Mouse (Mus musculus) hindbrain, embryonic 15.5 days (tissue): ENCODE data around the gene Slc38a4. TPM values are rescaled to one million over a fixed set of nuclear protein-coding genes. Genes with fewer than 3 reads are reported as not detected.
A peak's percentile ranks its signal among the peaks of the same experiment; 100 is the strongest.

Source experiments
- ATAC-seq: fragments of 200-750 bp; cut with Nextera tagmentation; 2 replicates; pipeline ENCODE4 v1.8.0; 2017; ENCODE audit warnings: low read depth, moderate number of reproducible peaks, moderate TSS enrichment; ENCODE audit not compliant: low FRiP score
- H3K27ac ChIP-seq: fragments of 300-500 bp; sonication (generic); replicated peaks from 2 replicates; pipeline ENCODE4 v1.5.1; 2015; ENCODE audit warnings: mild to moderate bottlenecking, inconsistent platforms
- H3K27me3 ChIP-seq: fragments of 300-500 bp; sonication (generic); 2 replicates; pipeline ENCODE4 v1.6.1; 2015; ENCODE audit warnings: control low read depth, inconsistent platforms
- H3K36me3 ChIP-seq: fragments of 300-500 bp; sonication (generic); 2 replicates; pipeline ENCODE4 v1.6.1; 2015; ENCODE audit warnings: control low read depth, inconsistent platforms
- H3K4me1 ChIP-seq: fragments of 300-500 bp; sonication (generic); replicated peaks from 2 replicates; pipeline ENCODE4 v1.6.1; 2015; ENCODE audit warnings: control low read depth, inconsistent platforms
- H3K4me2 ChIP-seq: fragments of 300-500 bp; sonication (generic); 2 replicates; pipeline ENCODE4 v1.6.1; 2015; ENCODE audit warnings: moderate library complexity, mild to moderate bottlenecking, inconsistent platforms
- H3K4me3 ChIP-seq: fragments of 300-500 bp; sonication (generic); 2 replicates; pipeline ENCODE4 v1.5.1; 2015; ENCODE audit warnings: mild to moderate bottlenecking, inconsistent platforms
- H3K9ac ChIP-seq: fragments of 300-500 bp; sonication (generic); 2 replicates; pipeline ENCODE4 v1.6.1; 2015; ENCODE audit warnings: inconsistent platforms
- H3K9me3 ChIP-seq: fragments of 300-500 bp; sonication (generic); 2 replicates; pipeline ENCODE4 v1.6.1; 2016; ENCODE audit warnings: control low read depth, inconsistent platforms
- WGBS: fragments of 180-500 bp; shearing (Covaris S2); methylation state at CpG from one replicate; pipeline ENCODE4 v1.1.7; 2015; 5-methylcytosine and 5-hydroxymethylcytosine counted together
- polyA plus RNA-seq: library from polyadenylated mRNA; unstranded; fragments of >200 nt; fragmentation: Nextera tagmentation; extraction: Ambion mirVana; gene quantifications from 2 replicates; pipeline ENCODE4 v1.2.1, GENCODE M21; 2015

Slc38a4 gene
- 3.2 and 3.7 TPM in 2 replicates for polyA plus RNA-seq

DNA sequence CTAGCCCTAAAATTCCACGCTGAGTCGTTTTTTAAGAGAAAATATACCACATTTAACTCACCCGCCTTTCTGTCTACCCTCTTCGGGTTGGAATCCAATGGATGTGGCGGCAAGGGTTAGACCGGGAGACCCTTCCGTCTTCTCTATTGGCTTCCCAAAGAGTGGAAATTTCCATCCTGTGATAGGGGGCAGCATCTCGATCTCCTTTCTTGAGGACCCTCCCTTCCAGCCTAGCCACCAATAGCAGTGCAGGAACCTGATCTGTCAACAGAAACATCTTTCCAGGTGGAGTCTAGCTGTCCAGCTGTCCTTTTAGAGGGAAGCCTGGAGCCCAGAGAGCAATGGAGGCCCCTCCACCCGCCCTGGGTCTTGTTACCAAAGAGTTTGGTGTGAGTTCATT, at the start of gene Slc38a4:
TSS of gene Slc38a4 (minus strand) at position 163 of the 400 bp plus-strand sequence.
- Histone ChIP-seq H3K36me3 (no peaks in the 10 kb centered on the region), H3K9me3 (no peaks in the 10 kb centered on the region), H3K27ac (no peak within 1 kb of the TSS), H3K9ac (no peak within 1 kb of the TSS), H3K4me3 (peak within 1 kb of the TSS; percentile 30), H3K4me1 (peaks cover 14% of the 10 kb centered on the region), H3K4me2 (peak within 1 kb of the TSS; percentile 55), H3K27me3 (0 out of 2 replicates have a peak, but pooled peaks cover 2% of the 10 kb centered on the region)
- no peak for ATAC-seq
- WGBS, result 54% methylated on average over 9 of the region's 9 CpGs

GRCm38 (mm10) chr15:97104889-97105391, 49.2 kb upstream of the Slc38a4 start:
- WGBS, result 81% methylated on average over 3 of the region's 3 CpGs
- H3K36me3 ChIP-seq, result no peaks in the 10 kb centered on the region
- H3K27ac ChIP-seq, result no peak overlapping the region
- no peaks in the 10 kb centered on the region for H3K4me1 ChIP-seq
- H3K27me3 ChIP-seq, result no peaks in the 10 kb centered on the region
- H3K4me2 ChIP-seq, result no peak overlapping the region
- no peaks in the 10 kb centered on the region for H3K9me3 ChIP-seq
- no peak overlapping the region for H3K4me3 ChIP-seq
- ATAC-seq, result no peak
- no peak overlapping the region for H3K9ac ChIP-seq

DNA sequence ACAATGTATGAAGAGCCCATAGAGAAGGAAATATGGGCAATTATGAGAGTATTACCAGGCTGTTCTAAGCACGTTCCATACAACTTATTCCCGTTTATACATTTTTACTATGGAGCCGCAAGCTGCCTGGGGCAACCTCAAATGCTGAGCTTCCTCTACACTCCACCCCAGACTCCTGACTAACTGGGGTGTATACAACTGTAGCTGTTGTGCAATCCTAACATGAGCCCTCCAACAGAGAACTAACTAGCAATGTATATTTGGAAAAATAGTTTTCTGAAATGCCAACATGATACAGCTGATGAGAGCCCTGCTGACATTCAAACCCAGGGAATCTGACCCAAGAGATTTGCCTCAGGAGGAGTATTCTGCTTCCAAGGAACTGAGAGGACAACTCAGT, 48.3 kb upstream of the Slc38a4 start:
- no peak for ATAC-seq
- Histone ChIP-seq H3K4me3 (no peak overlapping the region), H3K9me3 (no peaks in the 10 kb centered on the region), H3K4me2 (no peak overlapping the region), H3K9ac (no peak overlapping the region), H3K27ac (no peak overlapping the region), H3K4me1 (no peaks in the 10 kb centered on the region), H3K36me3 (no peaks in the 10 kb centered on the region), H3K27me3 (no peaks in the 10 kb centered on the region)
- WGBS, result 88% methylated on average over 3 of the region's 3 CpGs

- Histone ChIP-seq H3K9ac (no peak overlapping the region), H3K4me2 (no peak overlapping the region)
Observed at GRCm38 (mm10) chr15:97102811-97103210, 47.1 kb upstream of the Slc38a4 start.

GRCm38 (mm10) chr15:97102181-97102580, 46.4 kb upstream of the Slc38a4 start:
- 93% methylated on average over 5 of the region's 5 CpGs for WGBS
- no peak overlapping the region for H3K4me3 ChIP-seq
- no peak overlapping the region for H3K9ac ChIP-seq
- H3K27me3 ChIP-seq, result no peaks in the 10 kb centered on the region
- H3K9me3 ChIP-seq, result no peaks in the 10 kb centered on the region
- no peak for ATAC-seq
- H3K4me2 ChIP-seq, result no peak overlapping the region
- no peak overlapping the region for H3K27ac ChIP-seq
- H3K36me3 ChIP-seq, result no peaks in the 10 kb centered on the region
- H3K4me1 ChIP-seq, result no peaks in the 10 kb centered on the region

More at GRCm38 (mm10) chr15:97102811-97103210, 47.1 kb upstream of the Slc38a4 start:
- Histone ChIP-seq H3K36me3 (no peaks in the 10 kb centered on the region), H3K27ac (no peak overlapping the region), H3K27me3 (no peaks in the 10 kb centered on the region), H3K4me1 (no peaks in the 10 kb centered on the region), H3K9me3 (no peaks in the 10 kb centered on the region), H3K4me3 (no peak overlapping the region)
- 64% methylated on average over 10 of the region's 10 CpGs for WGBS
- no peak for ATAC-seq

DNA sequence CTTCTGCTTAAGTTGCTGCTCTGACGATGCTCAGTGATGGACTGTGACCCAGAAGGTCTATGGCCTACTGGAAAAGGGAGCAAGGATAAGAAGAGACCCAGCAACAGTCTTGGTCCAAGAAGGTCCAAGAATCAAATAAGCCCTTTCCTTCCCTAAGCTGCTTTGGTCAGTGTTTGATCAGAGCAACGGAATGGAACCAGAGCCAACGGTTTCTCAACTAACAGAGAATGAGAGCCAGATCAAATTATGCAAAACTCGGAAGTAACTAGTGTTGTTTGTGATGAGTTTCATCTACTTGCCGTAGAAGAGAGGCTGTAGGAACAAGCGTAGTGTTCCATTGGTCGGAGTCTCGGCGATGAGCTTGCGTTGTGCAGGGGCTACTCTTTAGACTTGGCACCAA, 43.3 kb upstream of the Slc38a4 start:
- Histone ChIP-seq H3K9me3 (no peaks in the 10 kb centered on the region), H3K27ac (no peak overlapping the region), H3K4me3 (no peak overlapping the region), H3K4me1 (no peaks in the 10 kb centered on the region), H3K36me3 (no peaks in the 10 kb centered on the region), H3K4me2 (no peak overlapping the region), H3K9ac (no peak overlapping the region), H3K27me3 (no peaks in the 10 kb centered on the region)
- WGBS, result 95% methylated on average over 10 of the region's 10 CpGs
- no peak for ATAC-seq

GRCm38 (mm10) chr15:97097548-97097947, 41.8 kb upstream of the Slc38a4 start:
- H3K27ac ChIP-seq, result no peak overlapping the region
- H3K4me2 ChIP-seq, result no peak overlapping the region
- H3K27me3 ChIP-seq, result no peaks in the 10 kb centered on the region
- no peak overlapping the region for H3K9ac ChIP-seq
- H3K9me3 ChIP-seq, result no peaks in the 10 kb centered on the region
- no peak for ATAC-seq
- WGBS, result 91% methylated on average over 4 of the region's 4 CpGs
- H3K4me3 ChIP-seq, result no peak overlapping the region
- no peaks in the 10 kb centered on the region for H3K4me1 ChIP-seq
- H3K36me3 ChIP-seq, result no peaks in the 10 kb centered on the region

GRCm38 (mm10) chr15:97089526-97089925, 33.8 kb upstream of the Slc38a4 start:
- no peak overlapping the region for H3K9ac ChIP-seq
- H3K36me3 ChIP-seq, result no peaks in the 10 kb centered on the region
- H3K4me1 ChIP-seq, result peaks cover 6% of the 10 kb centered on the region
- ATAC-seq, result no peak
- H3K27ac ChIP-seq, result no peak overlapping the region
- no peak overlapping the region for H3K4me3 ChIP-seq
- WGBS, result 9% methylated on average over 6 of the region's 6 CpGs
- H3K4me2 ChIP-seq, result peak overlapping the region; percentile 18; the same call in 1 of the 2 replicates
- H3K27me3 ChIP-seq, result no peaks in the 10 kb centered on the region
- no peaks in the 10 kb centered on the region for H3K9me3 ChIP-seq

DNA sequence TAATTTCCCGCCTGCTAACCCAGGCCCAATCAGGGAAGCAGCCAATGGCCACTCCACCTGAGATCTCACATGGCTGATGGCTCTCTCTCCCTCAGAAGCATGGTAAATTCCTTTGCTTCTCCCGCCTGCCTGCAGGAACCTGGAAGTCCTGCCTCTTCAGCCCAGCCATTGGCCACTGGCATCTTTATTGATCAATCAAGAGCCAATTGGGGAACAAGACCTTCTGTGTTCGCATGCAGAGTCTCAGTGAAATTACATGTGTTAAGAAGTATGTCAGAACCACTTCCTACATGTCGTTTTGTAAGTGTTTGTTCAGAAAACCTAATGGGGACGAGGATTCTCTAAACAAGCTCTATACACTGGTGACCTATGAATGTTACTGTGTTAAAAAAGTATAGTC, 30.1 kb upstream of the Slc38a4 start:
- Histone ChIP-seq H3K4me1 (peaks cover 6% of the 10 kb centered on the region), H3K9ac (no peak overlapping the region), H3K4me2 (0 out of 2 replicates have a peak overlapping the region, but pooled peaks have one; percentile 29), H3K4me3 (no peak overlapping the region), H3K36me3 (no peaks in the 10 kb centered on the region), H3K9me3 (no peaks in the 10 kb centered on the region), H3K27me3 (no peaks in the 10 kb centered on the region), H3K27ac (no peak overlapping the region)
- ATAC-seq, result no peak
- 59% methylated on average over 5 of the region's 5 CpGs for WGBS

DNA sequence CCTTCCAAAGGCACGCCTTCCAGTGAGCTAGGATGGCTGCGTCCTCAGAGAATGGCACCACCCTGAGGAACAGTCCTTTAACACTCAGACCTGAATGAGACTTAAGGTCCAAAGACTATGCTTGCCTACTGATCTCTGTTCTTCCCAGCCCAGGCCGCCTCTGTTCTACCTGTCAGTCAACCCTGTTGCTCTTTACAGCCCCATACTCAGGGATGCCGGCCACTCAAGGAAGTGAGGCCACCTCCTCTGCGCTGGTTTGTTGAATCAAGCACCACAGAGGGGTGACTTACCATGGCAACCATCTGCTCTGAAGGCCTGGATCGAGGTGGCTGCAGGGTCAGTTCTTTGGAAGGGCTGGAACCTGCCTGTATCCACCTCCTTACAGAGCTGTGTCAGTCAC, 21.9 kb upstream of the Slc38a4 start:
- 85% methylated on average over 6 of the region's 6 CpGs for WGBS
- H3K9me3 ChIP-seq, result no peaks in the 10 kb centered on the region
- no peak overlapping the region for H3K4me2 ChIP-seq
- H3K9ac ChIP-seq, result no peak overlapping the region
- no peaks in the 10 kb centered on the region for H3K4me1 ChIP-seq
- no peak for ATAC-seq
- H3K27me3 ChIP-seq, result no peaks in the 10 kb centered on the region
- no peaks in the 10 kb centered on the region for H3K36me3 ChIP-seq
- H3K27ac ChIP-seq, result no peak overlapping the region
- no peak overlapping the region for H3K4me3 ChIP-seq

GRCm38 (mm10) chr15:97076092-97076491, 20.3 kb upstream of the Slc38a4 start:
- Histone ChIP-seq H3K4me3 (no peak overlapping the region), H3K9ac (no peak overlapping the region), H3K9me3 (no peaks in the 10 kb centered on the region), H3K36me3 (no peaks in the 10 kb centered on the region), H3K4me2 (no peak overlapping the region), H3K4me1 (no peaks in the 10 kb centered on the region), H3K27me3 (no peaks in the 10 kb centered on the region), H3K27ac (no peak overlapping the region)
- 76% methylated on average over 3 of the region's 3 CpGs for WGBS
- no peak for ATAC-seq

DNA sequence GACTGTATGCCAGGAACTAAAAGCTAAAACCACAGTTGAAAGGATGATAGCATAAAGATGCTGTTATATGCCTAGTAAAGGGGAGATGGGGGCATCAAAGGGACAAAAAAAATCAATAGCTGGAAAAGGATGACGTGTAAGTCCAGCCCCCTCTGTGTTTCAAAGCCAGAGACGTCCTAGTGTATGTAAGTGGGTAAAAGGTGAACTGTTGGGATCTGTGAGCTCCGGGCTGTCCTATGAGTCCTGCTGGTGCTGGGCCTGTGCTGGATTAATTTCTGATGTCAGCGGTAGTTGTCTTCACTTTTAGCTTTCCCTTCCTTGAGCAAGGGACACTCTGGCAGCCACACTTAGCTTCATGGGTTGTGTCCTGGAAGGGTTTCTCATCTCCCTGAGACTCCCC, 19.5 kb upstream of the Slc38a4 start:
- Histone ChIP-seq H3K9me3 (no peaks in the 10 kb centered on the region), H3K27ac (no peak overlapping the region), H3K9ac (no peak overlapping the region), H3K4me1 (no peaks in the 10 kb centered on the region), H3K36me3 (no peaks in the 10 kb centered on the region), H3K4me2 (no peak overlapping the region), H3K4me3 (no peak overlapping the region), H3K27me3 (no peaks in the 10 kb centered on the region)
- no peak for ATAC-seq
- WGBS, result 73% methylated on average over 4 of the region's 4 CpGs
